Mouse (Mus musculus) heart, adult 2 months (tissue): ENCODE results near the gene Wnt3a. TPM values are rescaled to one million over a fixed set of nuclear protein-coding genes. Genes with fewer than 3 reads are reported as not detected.

ENCODE experiments used
- DNase-seq, 2 experiments: peaks; one replicate each; pipeline ENCODE4 v3.0.0; 2021
- H3K27ac ChIP-seq: fragments of 200-600 bp; 2 replicates; pipeline ENCODE4 v1.8.1; 2022
- H3K27me3 ChIP-seq: fragments of 200-500 bp; 2 replicates; pipeline ENCODE4 v1.6.1; 2012; ENCODE audit warnings: mild to moderate bottlenecking, low read length, inconsistent platforms, mixed read lengths; ENCODE audit not compliant: control insufficient read depth, insufficient read depth
- H3K36me3 ChIP-seq: fragments of 200-500 bp; 2 replicates; pipeline ENCODE4 v1.6.1; 2012; ENCODE audit warnings: low read length, inconsistent platforms; ENCODE audit not compliant: control insufficient read depth, insufficient read depth
- H3K4me1 ChIP-seq: fragments of 200-500 bp; 2 replicates; pipeline ENCODE4 v1.6.1; 2011; ENCODE audit warnings: low read length; ENCODE audit not compliant: control insufficient read depth, insufficient read depth
- H3K4me3 ChIP-seq: fragments of 200-600 bp; 2 replicates; pipeline ENCODE4 v1.8.1; 2022
- H3K79me2 ChIP-seq: fragments of 200-500 bp; replicated peaks from 2 replicates; pipeline ENCODE4 v1.6.1; 2012; ENCODE audit warnings: mild to moderate bottlenecking, inconsistent platforms, low read length, moderate library complexity, mixed read lengths; ENCODE audit not compliant: control insufficient read depth, insufficient read depth
- H3K9ac ChIP-seq: fragments of 200-500 bp; 2 replicates; pipeline ENCODE4 v1.6.1; 2012; ENCODE audit warnings: low read depth, mild to moderate bottlenecking, control low read depth, inconsistent platforms, low read length, mixed read lengths
- CTCF ChIP-seq: fragments of 200-600 bp; IDR thresholded peaks from 2 replicates; pipeline ENCODE4 v1.8.1; 2022; ENCODE audit warnings: antibody characterized with exemption, mild to moderate bottlenecking, moderate library complexity
- EP300 ChIP-seq: fragments of 200-500 bp; IDR thresholded peaks from 2 replicates; pipeline ENCODE4 v1.6.1; 2011; ENCODE audit warnings: low read depth, low read length, control low read depth; ENCODE audit not compliant: insufficient read depth
- POLR2A ChIP-seq: fragments of 200-500 bp; IDR thresholded peaks from 2 replicates; pipeline ENCODE4 v1.6.1; 2011; ENCODE audit warnings: mild to moderate bottlenecking, low read depth, low read length, control low read depth; ENCODE audit not compliant: insufficient read depth
- WGBS: fragments of 180-500 bp; shearing (Covaris S2); methylation state at CpG from one replicate; pipeline ENCODE4 v1.1.7; 2018; 5-methylcytosine and 5-hydroxymethylcytosine counted together
- intact Hi-C: fragments of 180-260 bp; cut with DNase I; formaldehyde crosslinking; loops from one replicate; pipeline ENCODE4 v1.15.1; 2025
- polyA plus RNA-seq: library from polyadenylated mRNA; depleted of rRNA; stranded (reverse); fragments of >200 nt; gene quantifications from 2 replicates; pipeline ENCODE4 v1.2.3, GENCODE M21; 2012
- total RNA-seq, 2 experiments: library from RNA; stranded (reverse); gene quantifications; 2 replicates each; pipeline ENCODE4 v1.2.3; 2021

Wnt3a gene
- total and polyA plus RNA-seq, 3 experiments = not detected

DNA sequence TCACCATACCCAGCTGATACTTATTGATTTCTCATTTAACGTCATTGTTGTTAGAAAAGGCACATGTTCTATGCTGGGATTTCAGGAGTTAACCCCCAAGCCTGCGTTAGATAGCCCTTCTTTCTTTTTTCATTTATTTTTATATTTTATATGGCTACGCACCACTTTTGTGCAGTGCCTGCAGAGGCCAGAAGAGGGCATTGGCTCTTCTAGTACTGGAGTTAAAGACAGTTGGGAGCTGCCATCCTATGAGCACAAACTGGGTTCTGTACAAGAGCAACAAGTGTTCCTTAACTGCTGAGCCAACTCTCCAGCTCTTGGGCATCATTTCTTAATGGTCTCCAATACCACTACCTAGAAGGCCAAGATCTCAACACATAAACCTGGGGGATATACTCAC, 9.6 kb upstream of the Wnt3a start:
- H3K4me1 ChIP-seq = no peaks in the 10 kb centered on the region; the same call in 1 of the 2 replicates
- DNase-seq = no peak
- intact Hi-C loops = loop anchor here (5.0 kb wide), 1 partner anchor 312 kb away; no protein-coding TSS in a partner anchor
- H3K4me3 ChIP-seq = no peak overlapping the region
- no peaks in the 10 kb centered on the region for H3K36me3 ChIP-seq
- WGBS = 20% methylated on average over 3 of the region's 3 CpGs
- H3K79me2 ChIP-seq = no peaks in the 10 kb centered on the region
- H3K9ac ChIP-seq = no peak overlapping the region
- H3K27me3 ChIP-seq = 0 out of 2 replicates have a peak, but pooled peaks cover 1% of the 10 kb centered on the region
- H3K27ac ChIP-seq = no peak overlapping the region
- no peak for TF ChIP-seq EP300
- peak; percentile 72 for TF ChIP-seq CTCF

- H3K79me2 ChIP-seq = no peaks in the 10 kb centered on the region
- H3K27me3 ChIP-seq = 0 out of 2 replicates have a peak, but pooled peaks cover 1% of the 10 kb centered on the region
- no peaks in the 10 kb centered on the region; the same call in 1 of the 2 replicates for H3K4me1 ChIP-seq
- no peak overlapping the region for H3K9ac ChIP-seq
- peak in 1 of 2 experiments; percentile 27 for DNase-seq
- H3K36me3 ChIP-seq = no peaks in the 10 kb centered on the region
- intact Hi-C loops = loop anchor here (2.0 to 5.0 kb wide), 2 partner anchors 67 to 371 kb away; no protein-coding TSS in a partner anchor
- 18% methylated on average over 7 of the region's 7 CpGs for WGBS
- TF ChIP-seq EP300 = no peak
- TF ChIP-seq CTCF = peak; percentile 76
- H3K27ac ChIP-seq = no peak overlapping the region
- H3K4me3 ChIP-seq = no peak overlapping the region
These were observed 7.4 kb upstream of the Wnt3a start for GRCm38 (mm10) chr11:59297941-59298340.

- 22% methylated on average over 7 of the region's 7 CpGs for WGBS
- Histone ChIP-seq H3K9ac (no peak overlapping the region), H3K79me2 (no peaks in the 10 kb centered on the region), H3K27me3 (peaks cover 10% of the 10 kb centered on the region), H3K4me1 (no peaks in the 10 kb centered on the region; the same call in 1 of the 2 replicates), H3K36me3 (no peaks in the 10 kb centered on the region), H3K4me3 (no peak overlapping the region), H3K27ac (no peak overlapping the region)
- DNase-seq = peak; percentile 49 to 53
- intact Hi-C loops = loop anchor here (1.0 to 5.0 kb wide), 2 partner anchors 55 to 196 kb away; no protein-coding TSS in a partner anchor
- peak; percentile 75 for TF ChIP-seq CTCF
- TF ChIP-seq EP300 = no peak
These were observed 3.1 kb upstream of the Wnt3a start for GRCm38 (mm10) chr11:59293616-59294015.

GRCm38 (mm10) chr11:59289706-59290105, 846 bp downstream of the Wnt3a start:
- 3% methylated on average over 25 of the region's 25 CpGs for WGBS
- peak in 1 of 2 experiments; percentile 20 for DNase-seq
- no peak overlapping the region for H3K27ac ChIP-seq
- H3K4me1 ChIP-seq = no peaks in the 10 kb centered on the region
- peaks cover 14% of the 10 kb centered on the region for H3K27me3 ChIP-seq
- no peak overlapping the region for H3K9ac ChIP-seq
- intact Hi-C loops = loop anchor here (5.0 kb wide), 1 partner anchor 192 kb away; no protein-coding TSS in a partner anchor
- no peaks in the 10 kb centered on the region for H3K79me2 ChIP-seq
- TF ChIP-seq POLR2A (no peak), CTCF (no peak), EP300 (no peak)
- no peak overlapping the region for H3K4me3 ChIP-seq
- H3K36me3 ChIP-seq = no peaks in the 10 kb centered on the region

- WGBS = 27% methylated on average over 14 of the region's 14 CpGs
- peaks cover 6% of the 10 kb centered on the region for H3K27me3 ChIP-seq
- no peak overlapping the region for H3K4me3 ChIP-seq
- DNase-seq = peak in 1 of 2 experiments; percentile 16
- TF ChIP-seq CTCF = no peak
- no peak for TF ChIP-seq EP300
- no peaks in the 10 kb centered on the region for H3K4me1 ChIP-seq
- no peaks in the 10 kb centered on the region for H3K36me3 ChIP-seq
- H3K27ac ChIP-seq = no peak overlapping the region
- H3K9ac ChIP-seq = no peak overlapping the region
- no peaks in the 10 kb centered on the region for H3K79me2 ChIP-seq
- intact Hi-C loops = no loop called here
These were observed 6.4 kb downstream of the Wnt3a start for GRCm38 (mm10) chr11:59284146-59284545.

DNA sequence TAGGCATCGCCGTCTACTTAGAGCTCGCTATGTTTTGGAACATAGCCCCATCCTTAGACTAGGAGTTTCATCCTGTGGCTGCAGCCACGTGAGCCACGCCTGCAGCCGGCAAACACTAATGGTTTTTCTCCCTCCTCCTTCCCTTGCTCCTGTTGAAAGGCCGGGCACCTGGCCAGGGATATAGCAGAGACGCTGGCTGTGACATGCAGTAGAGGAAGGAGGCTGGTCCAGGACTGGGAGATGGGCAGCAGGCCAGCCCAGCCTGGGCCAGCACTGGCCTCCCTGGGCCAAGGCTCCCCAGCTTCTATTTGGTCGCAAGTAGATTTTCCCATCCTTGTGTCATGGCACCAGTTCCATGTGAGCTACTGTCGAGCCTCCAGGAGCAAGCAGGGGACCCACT, 7.6 kb downstream of the Wnt3a start:
- 19% methylated on average over 10 of the region's 10 CpGs for WGBS
- no peaks in the 10 kb centered on the region for H3K36me3 ChIP-seq
- H3K27ac ChIP-seq = no peak overlapping the region
- peak; percentile 58 to 75 for DNase-seq
- H3K4me1 ChIP-seq = no peaks in the 10 kb centered on the region
- no peak overlapping the region for H3K4me3 ChIP-seq
- TF ChIP-seq CTCF (no peak), POLR2A (no peak), EP300 (no peak)
- H3K79me2 ChIP-seq = no peaks in the 10 kb centered on the region
- H3K27me3 ChIP-seq = no peaks in the 10 kb centered on the region
- intact Hi-C loops = no loop called here
- H3K9ac ChIP-seq = no peak overlapping the region

GRCm38 (mm10) chr11:59282111-59282510, 8.4 kb downstream of the Wnt3a start:
- Histone ChIP-seq H3K36me3 (no peaks in the 10 kb centered on the region), H3K27ac (no peak overlapping the region), H3K79me2 (no peaks in the 10 kb centered on the region), H3K4me1 (no peaks in the 10 kb centered on the region), H3K9ac (no peak overlapping the region), H3K4me3 (no peak overlapping the region), H3K27me3 (no peaks in the 10 kb centered on the region)
- no peak for DNase-seq
- intact Hi-C loops = no loop called here
- 46% methylated on average over 5 of the region's 5 CpGs for WGBS
- TF ChIP-seq POLR2A (no peak), EP300 (no peak), CTCF (no peak)
